Mouse (Mus musculus) heart, postnatal 0 days (tissue): ENCODE results near the gene Iqcb1.

Experiments
- CTCF ChIP-seq: IDR thresholded peaks from 2 replicates; pipeline ENCODE4 v1.5.1; 2016; ENCODE audit warnings: antibody characterized with exemption, control low read depth, low read depth
- EP300 ChIP-seq: IDR thresholded peaks from 2 replicates; pipeline ENCODE4 v1.6.1; 2016; ENCODE audit warnings: antibody characterized with exemption, low read depth

GRCm38 (mm10) chr16:36827611-36828053 is 553 bp upstream of the Iqcb1 start:
- TF ChIP-seq CTCF (no peak), EP300 (no peak)
